Mouse (Mus musculus) ES-E14 (cell line): Measurements from ENCODE around the gene Ppp1r26.

Experiments
- CHD2 ChIP-seq: IDR thresholded peaks from 2 replicates; pipeline ENCODE4 v1.6.1; 2014; ENCODE audit warnings: mild to moderate bottlenecking, low read depth, low read length, inconsistent platforms
- HCFC1 ChIP-seq: IDR thresholded peaks from 2 replicates; pipeline ENCODE4 v1.6.1; 2012; ENCODE audit warnings: low read length, inconsistent platforms, borderline replicate concordance; ENCODE audit not compliant: insufficient read depth
- ZC3H11A ChIP-seq: IDR thresholded peaks from 2 replicates; pipeline ENCODE4 v1.6.1; 2012; ENCODE audit warnings: low read depth, mild to moderate bottlenecking, inconsistent platforms, low read length, borderline replicate concordance
- ZNF384 ChIP-seq: IDR thresholded peaks from 2 replicates; pipeline ENCODE4 v1.6.1; 2012; ENCODE audit warnings: low read depth, low read length, inconsistent platforms

- TF ChIP-seq CHD2 (no peak), ZC3H11A (peak; percentile 35; the same call in 1 of the 2 replicates), HCFC1 (0 out of 2 replicates have a peak, but pooled peaks have one; percentile 20), ZNF384 (peak; percentile 100)
Observed at GRCm38 (mm10) chr2:28463919-28464318, 17.3 kb downstream of the Ppp1r26 start.
